Mouse (Mus musculus) frontal cortex, adult (tissue): ENCODE measurements around the gene Ap1g1.
"Not testable (repeated sequence)": the region's sequence is repeated elsewhere in the genome, so short reads cannot be mapped to it uniquely, and the experiment has no call there.

Experiments used
- ATAC-seq: cut with Nextera tagmentation; 2 replicates; pipeline ENCODE4 v1.9.2; 2017; ENCODE audit warnings: mild to moderate bottlenecking, moderate library complexity, mixed read lengths; ENCODE audit not compliant: low TSS enrichment

Ap1g1 gene

GRCm38 (mm10) chr8:109778280-109778977, at the start of gene Ap1g1:
TSS of gene Ap1g1 (plus strand) at chr8:109778554.
- ATAC-seq: peak; percentile 98

GRCm38 (mm10) chr8:109731012-109731411, 47.3 kb upstream of the Ap1g1 start:
- peak; percentile 84 for ATAC-seq

- no peak for ATAC-seq
Observed at GRCm38 (mm10) chr8:109734018-109734417, 44.3 kb upstream of the Ap1g1 start.

- ATAC-seq: peak; percentile 41; the same call in 1 of the 2 replicates
Observed at GRCm38 (mm10) chr8:109736819-109737218, 41.5 kb upstream of the Ap1g1 start.

GRCm38 (mm10) chr8:109737237-109738048, 40.9 kb upstream of the Ap1g1 start, which contains the start of gene Atxn1l:
TSS of gene Atxn1l (minus strand) at chr8:109737739.
- peak; percentile 75 for ATAC-seq

GRCm38 (mm10) chr8:109738049-109738380, 40.3 kb upstream of the Ap1g1 start:
- no peak for ATAC-seq

- ATAC-seq: no peak
Observed at GRCm38 (mm10) chr8:109747468-109748199, 30.7 kb upstream of the Ap1g1 start.

GRCm38 (mm10) chr8:109750274-109750673, 28.1 kb upstream of the Ap1g1 start:
- no peak for ATAC-seq

GRCm38 (mm10) chr8:109750699-109751098, 27.7 kb upstream of the Ap1g1 start:
- peak; percentile 96 for ATAC-seq

- no peak for ATAC-seq
Observed at GRCm38 (mm10) chr8:109751731-109752485, 26.4 kb upstream of the Ap1g1 start.

- ATAC-seq: no peak
Observed at GRCm38 (mm10) chr8:109754696-109755095, 23.7 kb upstream of the Ap1g1 start.

- ATAC-seq: not testable (repeated sequence)
Observed at GRCm38 (mm10) chr8:109755554-109755953, 22.8 kb upstream of the Ap1g1 start.

GRCm38 (mm10) chr8:109756849-109757248, 21.5 kb upstream of the Ap1g1 start:
- no peak for ATAC-seq

GRCm38 (mm10) chr8:109759426-109759825, 18.9 kb upstream of the Ap1g1 start:
- ATAC-seq: no peak

- no peak for ATAC-seq
Observed at GRCm38 (mm10) chr8:109760221-109760620, 18.1 kb upstream of the Ap1g1 start.

GRCm38 (mm10) chr8:109764031-109764430, 14.3 kb upstream of the Ap1g1 start:
- no peak for ATAC-seq

- ATAC-seq: no peak
Observed at GRCm38 (mm10) chr8:109766081-109766480, 12.3 kb upstream of the Ap1g1 start.

GRCm38 (mm10) chr8:109773154-109773553, 5.2 kb upstream of the Ap1g1 start:
- ATAC-seq: no peak

- no peak for ATAC-seq
Observed at GRCm38 (mm10) chr8:109777851-109778250, 503 bp upstream of the Ap1g1 start.

GRCm38 (mm10) chr8:109778993-109779421, 653 bp downstream of the Ap1g1 start:
- peak; percentile 39 for ATAC-seq

- no peak for ATAC-seq
Observed at GRCm38 (mm10) chr8:109779431-109780228, 1.3 kb downstream of the Ap1g1 start.
